Mouse (Mus musculus) CH12.LX (cell line): ENCODE measurements around the gene Pdia2. TPM values are rescaled to one million over a fixed set of nuclear protein-coding genes. Genes with fewer than 3 reads are reported as not detected.

ENCODE experiments used
- DNase-seq: peaks from one replicate; pipeline ENCODE4 v3.0.0-alpha.2; 2013; ENCODE audit errors: extremely low read depth
- H3K27ac ChIP-seq: 2 replicates; pipeline ENCODE4 v1.5.1; 2012; ENCODE audit warnings: low read depth, mild to moderate bottlenecking, control low read depth, moderate library complexity; ENCODE audit not compliant: insufficient read depth
- H3K27me3 ChIP-seq: replicated peaks from 2 replicates; pipeline ENCODE3; 2012; ENCODE audit warnings: inconsistent platforms
- H3K36me3 ChIP-seq, 2 experiments: replicated peaks in 1 of 2; 2 replicates each; pipeline versions ENCODE3 to v1.6.1; 2012; ENCODE audit warnings: inconsistent platforms in 1 of 2, low read length in 1 of 2, mild to moderate bottlenecking in 1 of 2, mixed read lengths in 1 of 2, moderate library complexity in 1 of 2; ENCODE audit not compliant: control insufficient read depth in 1 of 2, insufficient read depth in 1 of 2
- H3K4me1 ChIP-seq, 2 experiments: 2 replicates each; pipeline ENCODE4 v1.6.1; 2012; ENCODE audit warnings: inconsistent platforms in 1 of 2, moderate library complexity in 1 of 2; ENCODE audit not compliant: insufficient read depth in 2 of 2, control insufficient read depth in 1 of 2
- H3K4me2 ChIP-seq: 2 replicates; pipeline ENCODE4 v1.6.1; 2012; ENCODE audit warnings: low read depth, mild to moderate bottlenecking, control low read depth; ENCODE audit not compliant: poor library complexity, insufficient read depth, severe bottlenecking
- H3K4me3 ChIP-seq, 3 experiments: fragments of 150-350 bp in 1 of 3; sonication (generic) in 1 of 3; replicated peaks in 1 of 3; 2 replicates each; pipeline versions ENCODE3 to v1.5.1; 2011 to 2012; ENCODE audit warnings: low read depth in 2 of 3, low read length in 2 of 3, mild to moderate bottlenecking in 2 of 3, moderate library complexity in 2 of 3, control low read depth in 1 of 3, improper control_type of control experiment in 1 of 3, inconsistent platforms in 1 of 3, mixed read lengths in 1 of 3; ENCODE audit not compliant: poor library complexity in 1 of 3
- H3K79me2 ChIP-seq: replicated peaks from 2 replicates; pipeline ENCODE4 v1.6.1; 2012; ENCODE audit warnings: mild to moderate bottlenecking, moderate library complexity; ENCODE audit not compliant: control insufficient read depth, poor library complexity, insufficient read depth, severe bottlenecking; ENCODE audit errors: extremely low read depth
- H3K9ac ChIP-seq: 2 replicates; pipeline ENCODE4 v1.6.1; 2012; ENCODE audit warnings: low read depth, mild to moderate bottlenecking, control low read depth, moderate library complexity; ENCODE audit not compliant: insufficient read depth
- H3K9me3 ChIP-seq: replicated peaks from 2 replicates; pipeline ENCODE3; 2012; ENCODE audit warnings: low read length, inconsistent platforms, mixed read lengths
- CHD2 ChIP-seq: IDR thresholded peaks from 2 replicates; pipeline ENCODE4 v1.6.1; 2011; ENCODE audit warnings: low read length, improper control_type of control experiment
- E2F4 ChIP-seq: IDR thresholded peaks from 2 replicates; pipeline ENCODE4 v1.6.1; 2011; ENCODE audit warnings: low read depth, low read length, improper control_type of control experiment; ENCODE audit not compliant: insufficient replicate concordance
- JUN ChIP-seq: IDR thresholded peaks from 2 replicates; pipeline ENCODE4 v1.6.1; 2011; ENCODE audit warnings: low read depth, mild to moderate bottlenecking, low read length, improper control_type of control experiment, moderate library complexity; ENCODE audit not compliant: insufficient read depth
- MAX ChIP-seq: IDR thresholded peaks from 2 replicates; pipeline ENCODE4 v1.6.1; 2011; ENCODE audit warnings: low read length, improper control_type of control experiment
- MEF2A ChIP-seq: IDR thresholded peaks from 2 replicates; pipeline ENCODE4 v1.6.1; 2014; ENCODE audit warnings: low read depth, mild to moderate bottlenecking, inconsistent platforms, low read length, improper control_type of control experiment, borderline replicate concordance
- MXI1 ChIP-seq: IDR thresholded peaks from 2 replicates; pipeline ENCODE4 v1.6.1; 2011; ENCODE audit warnings: mild to moderate bottlenecking, low read depth, low read length, improper control_type of control experiment
- MYC ChIP-seq: IDR thresholded peaks from 2 replicates; pipeline ENCODE4 v1.6.1; 2011; ENCODE audit warnings: low read depth, mild to moderate bottlenecking, improper control_type of control experiment, low read length
- NRF1 ChIP-seq: IDR thresholded peaks from 2 replicates; pipeline ENCODE4 v1.6.1; 2014; ENCODE audit warnings: low read depth, mild to moderate bottlenecking, inconsistent platforms, low read length, improper control_type of control experiment, moderate library complexity
- POLR2A ChIP-seq: IDR thresholded peaks from 2 replicates; pipeline ENCODE4 v1.6.1; 2011; ENCODE audit warnings: low read depth, mild to moderate bottlenecking, improper control_type of control experiment, low read length
- POLR2AphosphoS2 ChIP-seq: IDR thresholded peaks from 2 replicates; pipeline ENCODE4 v1.6.1; 2011; ENCODE audit warnings: low read depth, low read length, improper control_type of control experiment
- RCOR1 ChIP-seq: conservative IDR thresholded peaks from 2 replicates; pipeline ENCODE4 v1.6.1; 2012; ENCODE audit warnings: low read depth, mild to moderate bottlenecking, inconsistent platforms, low read length, improper control_type of control experiment
- TCF12 ChIP-seq: IDR thresholded peaks from 2 replicates; pipeline ENCODE4 v1.6.1; 2014; ENCODE audit warnings: low read depth, mild to moderate bottlenecking, inconsistent platforms, low read length, improper control_type of control experiment
- USF2 ChIP-seq: conservative IDR thresholded peaks from 2 replicates; pipeline ENCODE4 v1.6.1; 2011; ENCODE audit warnings: low read depth, low read length, improper control_type of control experiment
- ZKSCAN1 ChIP-seq: IDR thresholded peaks from 2 replicates; pipeline ENCODE4 v1.6.1; 2012; ENCODE audit warnings: low read depth, inconsistent platforms, low read length, improper control_type of control experiment, borderline replicate concordance
- ZMIZ1 ChIP-seq: IDR thresholded peaks from 2 replicates; pipeline ENCODE4 v1.6.1; 2012; ENCODE audit warnings: low read depth, mild to moderate bottlenecking, inconsistent platforms, low read length, improper control_type of control experiment
- dilution Hi-C: fragments of 300-500 bp; cut with MboI; formaldehyde crosslinking; loops from 2 replicates; pipeline ENCODE4 v1.14.3; 2020; ENCODE audit warnings: low sequenced_read_pairs; ENCODE audit not compliant: extremely low pct_unique_long_range_greater_than_20kb, extremely low pct_ligation_motif_present
- in situ Hi-C: fragments of 300-500 bp; cut with MboI; formaldehyde crosslinking; loops from 3 replicates; pipeline ENCODE4 v1.14.3; 2019; ENCODE audit warnings: low sequenced_read_pairs, low pct_ligation_motif_present, low pct_unique_long_range_greater_than_20kb, mixed read lengths
- polyA plus RNA-seq: library from polyadenylated mRNA; unstranded; fragments of >175 nt; gene quantifications from 2 replicates; pipeline ENCODE4 v1.2.1, GENCODE M21; 2012; ENCODE audit warnings: low read depth; ENCODE audit not compliant: insufficient read length
- total RNA-seq, 2 experiments: library from RNA; depleted of rRNA; stranded (reverse); fragments of 300-350 nt in 1 of 2; fragments of >200 nt in 1 of 2; gene quantifications; 2 replicates each; pipeline ENCODE4 v1.2.3; 2012 to 2014

Gene Pdia2
- total and polyA plus RNA-seq, 3 experiments = 0.38 TPM; not detected in 2

DNA sequence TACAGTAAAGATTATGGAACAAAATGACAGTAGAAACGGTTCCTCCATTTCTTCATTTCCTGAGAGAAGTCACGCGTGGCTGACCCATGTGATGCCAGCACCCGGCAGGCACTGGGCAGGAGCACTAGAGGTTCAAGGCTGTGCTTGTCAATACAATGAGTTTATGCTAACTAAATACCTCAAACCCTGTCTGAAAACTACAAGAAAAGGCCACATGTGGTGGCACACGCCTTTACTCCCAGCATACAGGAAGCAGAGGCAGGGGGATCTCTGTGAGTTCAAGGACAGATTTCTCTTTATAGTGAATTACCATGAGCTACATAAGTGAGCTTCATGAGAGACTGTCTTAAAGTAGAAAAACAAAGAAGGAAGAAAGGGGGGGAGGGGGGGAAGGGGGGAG, 32.3 kb upstream of the Pdia2 start:
- Histone ChIP-seq H3K36me3 (peaks cover 0 to 6% of the 10 kb centered on the region in 2 experiments), H3K9ac (no peak overlapping the region), H3K27me3 (no peaks in the 10 kb centered on the region), H3K4me2 (no peak overlapping the region), H3K4me3 (no peak overlapping the region), H3K79me2 (no peaks in the 10 kb centered on the region), H3K4me1 (peaks cover 0 to 9% of the 10 kb centered on the region in 2 experiments; a peak in 1 of 4 replicates), H3K27ac (no peak overlapping the region)
- no peak for DNase-seq
- no peak for TF ChIP-seq ZMIZ1
- TF ChIP-seq, all 38 proteins: peak for 0
- peaks cover 2% of the 10 kb centered on the region for H3K9me3 ChIP-seq
- in situ Hi-C loops (no loop called here), dilution Hi-C loops (no loop called here)

DNA sequence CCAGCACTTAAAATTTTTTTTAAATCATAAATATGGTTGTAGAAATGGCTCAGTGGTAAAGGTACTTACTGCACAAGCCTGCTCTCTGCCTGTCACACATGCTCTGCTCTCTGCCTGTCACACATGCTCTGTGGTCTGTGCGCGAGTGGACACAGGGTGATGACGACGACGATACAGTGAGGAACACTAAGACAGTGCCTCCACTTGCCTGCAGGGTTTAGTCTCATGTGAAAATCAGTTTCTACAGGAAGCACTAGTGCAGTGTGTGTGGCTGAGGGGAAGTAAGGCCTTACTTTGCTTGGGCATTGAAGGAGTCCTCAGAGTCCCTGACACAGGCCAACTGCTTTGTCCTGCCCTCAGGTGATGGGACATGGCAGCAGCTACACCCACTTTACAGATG, 30.9 kb upstream of the Pdia2 start:
- DNase-seq = no peak
- H3K27me3 ChIP-seq = no peaks in the 10 kb centered on the region
- dilution Hi-C loops (no loop called here), in situ Hi-C loops (no loop called here)
- TF ChIP-seq JUN = no peak
- TF ChIP-seq CHD2 = no peak
- TF ChIP-seq E2F4 = no peak
- TF ChIP-seq POLR2A = no peak
- no peak for TF ChIP-seq MYC
- no peak for TF ChIP-seq MAX
- TF ChIP-seq MEF2A = no peak
- no peak for TF ChIP-seq POLR2AphosphoS2
- no peak for TF ChIP-seq RCOR1
- TF ChIP-seq MXI1 = no peak
- TF ChIP-seq NRF1 = no peak
- TF ChIP-seq ZKSCAN1 = no peak
- no peak for TF ChIP-seq TCF12
- no peak for TF ChIP-seq USF2
- peaks cover 0 to 9% of the 10 kb centered on the region in 2 experiments; a peak in 1 of 4 replicates for H3K4me1 ChIP-seq
- H3K4me3 ChIP-seq = no peak overlapping the region
- no peak overlapping the region for H3K27ac ChIP-seq
- H3K4me2 ChIP-seq = no peak overlapping the region
- H3K9ac ChIP-seq = no peak overlapping the region
- peaks cover 0 to 6% of the 10 kb centered on the region in 2 experiments for H3K36me3 ChIP-seq
- H3K9me3 ChIP-seq = peaks cover 2% of the 10 kb centered on the region
- no peaks in the 10 kb centered on the region for H3K79me2 ChIP-seq
